Mouse (Mus musculus): Measurements from ENCODE around the gene Ndufa3.

The Ndufa3 gene

GRCm38 (mm10) chr7:3666921-3667391 is 49.8 kb downstream of the Ndufa3 start:
- peak; percentile 54 for DNase-seq (ENCODE audit: extremely low read depth, low read depth)
